ENCODE assay signal across 8 mouse cellular contexts in genomic region chr1:171256937-171257548, GRCm38 (mm10). TPM values are rescaled to one million over a fixed set of nuclear protein-coding genes. Genes with fewer than 3 reads are reported as not detected.
DNase-seq lines count a peak whose midpoint lies in the region; ATAC-seq and TF ChIP-seq lines count a peak whose summit lies in the region.

No protein-coding gene starts in this region.

- ATAC-seq in heart, embryonic 11.5 days (replicated peaks; ENCODE audit: insufficient number of reproducible peaks, low FRiP score, low TSS enrichment) = no peak
- peak; percentile 37 for ATAC-seq in forebrain, embryonic 16.5 days

- H3K9ac ChIP-seq in heart, embryonic 11.5 days (ENCODE audit: low read depth, low read length) = no peak overlapping the region
- H3K9ac ChIP-seq in forebrain, embryonic 16.5 days (replicated peaks; ENCODE audit: low read depth, low read length) = no peak overlapping the region

- peak; percentile 67 for DNase-seq in heart, adult 8-10 months (ENCODE audit: low spot score)
- DNase-seq in CD4-positive, CD25-positive, alpha-beta regulatory T cell, adult 2 months (ENCODE audit: low read depth, low spot score) = peak; percentile 79
- peak; percentile 77 for DNase-seq in brain, embryonic 14.5 days (ENCODE audit: low read depth)
- peak; percentile 81 for DNase-seq in kidney, postnatal 10 days
- DNase-seq in lung, postnatal 4 days = peak; percentile 22 to 76
- DNase-seq in spleen, postnatal 4 days (ENCODE audit: low spot score in 2 of 2) = peak; percentile 61 to 82

- H3K4me2 ChIP-seq in heart, embryonic 11.5 days = no peak overlapping the region
- H3K4me2 ChIP-seq in forebrain, embryonic 16.5 days (ENCODE audit: low read length) = no peak overlapping the region

- no peaks in the 10 kb centered on the region for H3K36me3 ChIP-seq in heart, embryonic 11.5 days (ENCODE audit: control insufficient read depth, insufficient read depth, low read length)
- no peaks in the 10 kb centered on the region for H3K36me3 ChIP-seq in forebrain, embryonic 16.5 days (ENCODE audit: control insufficient read depth, insufficient read depth)

- H3K9me3 ChIP-seq in heart, embryonic 11.5 days (replicated peaks; ENCODE audit: control insufficient read depth, low read length) = no peaks in the 10 kb centered on the region
- no peaks in the 10 kb centered on the region for H3K9me3 ChIP-seq in forebrain, embryonic 16.5 days (ENCODE audit: control insufficient read depth, low read length)

- H3K27me3 ChIP-seq in heart, embryonic 11.5 days (ENCODE audit: control insufficient read depth, insufficient read depth, low read length) = no peaks in the 10 kb centered on the region
- H3K27me3 ChIP-seq in forebrain, embryonic 16.5 days (replicated peaks; ENCODE audit: control insufficient read depth, insufficient read depth, low read length) = no peaks in the 10 kb centered on the region

- H3K27ac ChIP-seq in heart, embryonic 11.5 days (ENCODE audit: low read depth, low read length) = no peak overlapping the region
- no peak overlapping the region for H3K27ac ChIP-seq in forebrain, embryonic 16.5 days (ENCODE audit: low read length)

- no peak for TF ChIP-seq POLR2A in brain, embryonic 14.5 days (IDR thresholded peaks at IDR 0.05; ENCODE audit: borderline replicate concordance, extremely low read depth, insufficient read depth, insufficient read length, poor library complexity, severe bottlenecking)

- H3K4me1 ChIP-seq in heart, embryonic 11.5 days (ENCODE audit: control insufficient read depth, insufficient read depth, low read length) = peaks cover 6% of the 10 kb centered on the region; the same call in 1 of the 2 replicates
- peaks cover 6% of the 10 kb centered on the region for H3K4me1 ChIP-seq in forebrain, embryonic 16.5 days (replicated peaks; ENCODE audit: control insufficient read depth, insufficient read depth, low read length)

- 62% methylated on average over 15 of the region's 15 CpGs for WGBS in heart, embryonic 11.5 days (ENCODE audit: insufficient replicate concordance)
- 64% methylated on average over 15 of the region's 15 CpGs for WGBS in forebrain, embryonic 16.5 days

- H3K4me3 ChIP-seq in heart, embryonic 11.5 days (ENCODE audit: low read depth, low read length) = no peak overlapping the region
- H3K4me3 ChIP-seq in forebrain, embryonic 16.5 days (replicated peaks; ENCODE audit: low read length) = no peak overlapping the region

- TF ChIP-seq CTCF in brain, embryonic 14.5 days (IDR thresholded peaks at IDR 0.05; ENCODE audit: borderline replicate concordance, extremely low read depth, insufficient read depth, insufficient read length) = peak; percentile 82

RNA-seq across cellular contexts. Expression of gene Ndufs2, which starts 5.9 kb away (rescaled TPM):
- total RNA-seq in heart, adult 8-10 months (2022) = 1,000 to 10,000 TPM; 1,619 to 1,708 (median 1,672) TPM
- polyA plus RNA-seq in heart, embryonic 11.5 days (2014; fragmentation: Nextera tagmentation; extraction: Ambion mirVana) = 446 and 471 TPM in 2 replicates
- polyA plus RNA-seq in brain, embryonic 14.5 days (2012; rRNA removed) = 130 and 153 TPM in 2 replicates
- polyA plus RNA-seq in forebrain, embryonic 16.5 days (2015; fragmentation: Nextera tagmentation; extraction: Ambion mirVana) = 212 and 232 TPM in 2 replicates

RNA-seq across cellular contexts. Expression of gene Adamts4, which starts 6.8 kb away (rescaled TPM):
- under 1 TPM; 0.19 to 0.60 (median 0.25) TPM for total RNA-seq in heart, adult 8-10 months (2022)
- 1.5 and 1.7 TPM in 2 replicates for polyA plus RNA-seq in heart, embryonic 11.5 days (2014; fragmentation: Nextera tagmentation; extraction: Ambion mirVana)
- polyA plus RNA-seq in brain, embryonic 14.5 days (2012; rRNA removed) = 4.1 and 4.6 TPM in 2 replicates
- polyA plus RNA-seq in forebrain, embryonic 16.5 days (2015; fragmentation: Nextera tagmentation; extraction: Ambion mirVana) = 7.2 and 7.6 TPM in 2 replicates

RNA-seq across cellular contexts. Expression of gene B4galt3, which starts 13.1 kb away (rescaled TPM):
- 10 to 100 TPM; 15.4 to 20.8 (median 19.1) TPM for total RNA-seq in heart, adult 8-10 months (2022)
- 48.4 and 49.4 TPM in 2 replicates for polyA plus RNA-seq in heart, embryonic 11.5 days (2014; fragmentation: Nextera tagmentation; extraction: Ambion mirVana)
- 101 and 122 TPM in 2 replicates for polyA plus RNA-seq in brain, embryonic 14.5 days (2012; rRNA removed)
- 111 and 114 TPM in 2 replicates for polyA plus RNA-seq in forebrain, embryonic 16.5 days (2015; fragmentation: Nextera tagmentation; extraction: Ambion mirVana)

RNA-seq across cellular contexts. Expression of gene Fcer1g, which starts 22.9 kb away (rescaled TPM):
- total RNA-seq in heart, adult 8-10 months (2022) = 10 to 100 TPM in 2 of 4 experiments, 1 to 10 TPM in 2; 8.2 to 14.4 (median 11.5) TPM
- 12.1 and 18.4 TPM in 2 replicates for polyA plus RNA-seq in heart, embryonic 11.5 days (2014; fragmentation: Nextera tagmentation; extraction: Ambion mirVana)
- 16.5 and 18.2 TPM in 2 replicates for polyA plus RNA-seq in brain, embryonic 14.5 days (2012; rRNA removed)
- 15.7 and 17.6 TPM in 2 replicates for polyA plus RNA-seq in forebrain, embryonic 16.5 days (2015; fragmentation: Nextera tagmentation; extraction: Ambion mirVana)

RNA-seq across cellular contexts. Expression of gene Ppox, which starts 23.9 kb away (rescaled TPM):
- 10 to 100 TPM; 11.9 to 16.6 (median 12.7) TPM for total RNA-seq in heart, adult 8-10 months (2022)
- polyA plus RNA-seq in heart, embryonic 11.5 days (2014; fragmentation: Nextera tagmentation; extraction: Ambion mirVana) = 59.9 and 60.7 TPM in 2 replicates
- polyA plus RNA-seq in brain, embryonic 14.5 days (2012; rRNA removed) = 70.7 and 111 TPM in 2 replicates
- 47.6 and 49.2 TPM in 2 replicates for polyA plus RNA-seq in forebrain, embryonic 16.5 days (2015; fragmentation: Nextera tagmentation; extraction: Ambion mirVana)
